Mouse (Mus musculus) thymus, postnatal 25 days (tissue): Measurements from ENCODE around the gene Fam167b.

Experiments used
- DNase-seq: peaks from one replicate; pipeline ENCODE4 v3.0.0; 2022

Fam167b gene

DNA sequence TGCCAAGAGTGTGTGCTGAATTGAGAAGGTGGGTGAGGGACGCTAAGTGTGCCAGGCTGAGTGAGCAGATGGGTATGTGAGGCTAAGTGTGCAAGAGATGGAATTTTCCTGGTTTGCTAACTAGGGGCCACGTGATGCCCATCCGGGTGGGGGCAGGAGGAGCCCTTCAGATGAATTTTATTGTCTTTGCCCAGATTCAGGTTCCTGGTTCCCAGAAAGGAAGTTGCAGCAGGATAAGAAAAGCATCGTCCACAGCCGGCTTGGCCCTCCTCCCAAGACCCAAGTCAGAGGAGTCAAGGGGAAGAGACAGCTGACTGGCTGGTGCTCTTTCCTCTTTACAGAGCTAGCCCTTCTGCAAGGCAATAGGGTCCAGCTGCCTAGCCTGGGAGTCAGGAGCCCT is at the start of gene Fam167b:
Gene Fam167b (minus strand): TSS at position 84 of the 400 bp plus-strand sequence.
- no peak for DNase-seq

- no peak for DNase-seq
Measured at GRCm38 (mm10) chr4:129626035-129626434, 47.7 kb upstream of the Fam167b start.

- no peak for DNase-seq
Measured at GRCm38 (mm10) chr4:129625496-129625895, 47.1 kb upstream of the Fam167b start.

DNA sequence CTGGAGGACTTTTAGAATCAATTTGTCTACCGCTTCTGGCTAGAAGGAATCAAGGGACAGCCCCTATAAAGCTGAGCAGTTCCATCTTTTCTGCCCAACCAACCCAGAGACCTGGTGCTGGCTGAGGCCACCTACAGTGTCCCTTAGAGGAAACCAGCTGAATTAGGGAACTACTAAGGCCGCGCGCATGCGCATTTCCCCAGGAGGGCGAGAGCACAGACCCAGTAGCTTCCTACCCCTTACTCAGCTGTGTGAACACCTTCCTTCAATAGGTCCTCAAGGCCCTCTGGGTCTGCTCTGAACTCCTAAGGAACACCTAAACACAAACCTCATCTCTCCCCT is 46.7 kb upstream of the Fam167b start:
- DNase-seq = peak; percentile 66

- peak; percentile 84 for DNase-seq
Measured at GRCm38 (mm10) chr4:129624281-129625028, 46.1 kb upstream of the Fam167b start.

DNA sequence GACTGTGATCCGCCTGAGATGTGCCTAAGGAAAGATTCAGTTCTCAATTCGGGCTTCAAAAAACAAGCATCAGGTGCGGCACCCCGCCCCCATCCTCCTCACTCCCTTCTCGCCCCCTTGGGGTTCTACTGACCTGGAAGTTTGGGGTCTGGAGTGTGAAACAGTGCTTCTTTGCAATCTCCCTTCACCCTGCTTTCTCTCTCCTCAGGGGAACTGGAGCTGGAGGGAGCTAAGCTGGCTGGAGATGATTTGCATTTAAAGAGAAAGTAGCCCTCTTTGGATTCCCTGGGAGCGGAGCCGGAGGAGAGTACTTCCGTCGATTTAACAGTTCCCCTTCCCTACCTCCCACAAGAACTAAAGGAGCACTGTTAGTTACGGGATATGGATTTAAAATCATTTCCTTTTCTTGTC is 45.3 kb upstream of the Fam167b start, which contains the start of gene Ccdc28b:
Gene Ccdc28b (minus strand): TSS at position 267 of the 411 bp plus-strand sequence.
- DNase-seq = peak; percentile 58

GRCm38 (mm10) chr4:129622803-129623535 is 44.6 kb upstream of the Fam167b start:
- no peak for DNase-seq

- DNase-seq = no peak
Measured at GRCm38 (mm10) chr4:129622120-129622802, 43.9 kb upstream of the Fam167b start.

GRCm38 (mm10) chr4:129621283-129621841 is 43.0 kb upstream of the Fam167b start:
- no peak for DNase-seq

DNA sequence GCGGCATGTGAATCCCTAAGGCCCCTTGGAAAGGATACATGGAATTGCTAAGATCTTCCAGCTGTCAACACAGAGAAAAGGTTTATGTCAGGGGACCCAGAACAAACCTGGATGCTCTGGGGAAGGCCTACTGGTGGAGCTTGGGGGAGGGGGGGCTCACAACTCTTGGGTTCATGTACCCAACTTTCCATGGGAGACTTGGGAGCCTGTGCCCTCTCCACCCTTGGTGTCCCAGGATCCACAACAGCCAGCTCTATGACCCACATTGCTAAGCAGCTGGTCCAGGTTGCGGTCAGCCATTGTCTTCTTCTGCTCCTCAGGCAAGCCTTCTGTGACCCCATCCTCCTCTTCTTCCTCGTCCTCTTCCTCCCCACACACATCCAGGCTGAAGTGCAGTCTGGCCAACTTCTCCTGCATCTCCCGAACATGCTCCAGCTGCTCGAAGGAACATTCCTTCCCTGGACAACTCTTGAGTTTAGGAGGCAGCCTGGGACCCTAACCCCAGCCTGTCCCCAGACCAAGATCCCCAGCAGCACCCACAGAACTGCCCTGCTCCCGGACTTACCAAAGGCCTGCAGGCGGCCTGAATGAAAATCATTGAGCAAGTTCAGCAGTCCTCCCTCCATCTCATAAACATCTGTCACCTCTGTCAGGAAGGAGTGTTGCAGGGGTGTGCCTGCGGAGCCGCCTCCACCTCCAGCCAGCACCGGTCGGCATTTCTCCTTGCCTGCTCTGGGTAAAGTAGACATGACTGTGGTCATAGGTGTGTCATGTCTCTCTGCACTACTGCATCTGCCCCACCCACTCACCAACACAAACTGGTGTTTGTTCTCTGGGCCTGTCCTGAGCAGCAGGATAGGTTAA is 42.3 kb upstream of the Fam167b start:
- DNase-seq = no peak

DNA sequence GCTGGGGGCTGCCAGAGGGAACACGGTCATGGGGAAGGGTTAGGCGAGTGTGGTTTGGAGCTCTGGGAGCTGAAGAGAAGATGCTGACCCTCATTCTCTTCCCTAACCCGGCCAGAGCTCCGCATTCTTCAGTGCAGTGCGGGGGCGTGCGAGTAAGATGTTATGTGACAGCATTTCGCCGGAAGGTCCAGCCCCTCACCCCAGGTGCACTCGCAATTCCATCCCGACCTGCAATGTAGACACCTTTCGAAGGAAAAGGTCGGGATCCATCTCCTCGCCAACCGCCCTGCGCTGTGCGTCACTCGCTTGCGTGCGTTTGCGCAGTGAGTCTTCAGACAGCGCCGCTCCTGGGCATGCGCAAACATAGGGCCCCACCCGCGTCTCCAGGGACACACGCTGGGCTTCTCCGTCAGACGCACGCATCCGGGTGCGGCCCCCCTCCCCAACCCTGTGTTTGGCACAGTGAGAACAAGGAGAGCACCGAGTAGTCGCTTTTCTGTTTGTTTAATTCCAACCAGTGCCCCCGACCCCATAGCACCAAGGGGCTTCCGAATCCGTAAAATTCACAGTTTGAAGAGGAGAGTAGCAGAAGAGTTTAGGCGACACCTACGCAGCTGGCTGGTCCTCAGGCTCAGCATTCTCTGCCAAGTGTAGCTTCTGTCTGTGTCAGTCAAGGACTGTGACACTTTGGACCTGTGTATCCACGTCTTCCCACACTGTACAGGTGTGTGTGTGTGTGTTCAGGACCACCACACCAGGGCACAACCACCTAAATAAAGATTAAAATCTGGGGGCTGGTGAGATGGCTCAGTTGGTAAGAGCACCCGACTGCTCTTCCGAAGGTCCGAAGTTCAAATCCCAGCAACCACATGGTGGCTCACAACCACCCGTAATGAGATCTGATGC is 40.7 kb upstream of the Fam167b start, which contains the start of gene Iqcc:
Gene Iqcc (minus strand): TSS at position 314 of the 906 bp plus-strand sequence.
- DNase-seq = peak; percentile 95

GRCm38 (mm10) chr4:129618031-129618430 is 39.7 kb upstream of the Fam167b start:
- no peak for DNase-seq

DNA sequence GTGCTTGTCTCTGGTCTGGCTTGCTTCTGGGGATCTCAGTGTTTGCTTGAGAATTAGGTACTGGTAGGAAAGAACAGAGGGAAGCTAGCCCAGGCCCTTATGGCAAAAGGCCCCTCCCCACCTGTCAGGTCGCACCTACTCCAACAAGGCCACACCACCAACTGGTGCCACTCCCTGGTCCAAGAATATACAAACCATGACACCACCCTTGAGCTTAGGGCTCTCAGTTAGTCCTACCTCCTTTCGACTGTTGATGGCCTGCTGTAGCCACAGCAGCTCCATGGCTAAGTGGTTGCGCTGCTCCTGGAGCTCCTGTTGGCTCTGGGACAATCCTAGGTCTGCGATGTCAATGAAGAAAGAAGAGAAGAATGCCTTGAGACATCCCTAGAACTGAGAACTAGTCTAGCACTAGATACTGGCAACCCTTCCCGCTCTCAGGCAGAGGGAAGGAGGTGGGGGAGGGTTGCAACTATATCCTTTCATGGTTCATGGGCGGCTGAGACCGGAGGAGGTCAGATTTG is 38.8 kb upstream of the Fam167b start:
- DNase-seq = no peak

- no peak for DNase-seq
Measured at GRCm38 (mm10) chr4:129616631-129617030, 38.3 kb upstream of the Fam167b start.

DNA sequence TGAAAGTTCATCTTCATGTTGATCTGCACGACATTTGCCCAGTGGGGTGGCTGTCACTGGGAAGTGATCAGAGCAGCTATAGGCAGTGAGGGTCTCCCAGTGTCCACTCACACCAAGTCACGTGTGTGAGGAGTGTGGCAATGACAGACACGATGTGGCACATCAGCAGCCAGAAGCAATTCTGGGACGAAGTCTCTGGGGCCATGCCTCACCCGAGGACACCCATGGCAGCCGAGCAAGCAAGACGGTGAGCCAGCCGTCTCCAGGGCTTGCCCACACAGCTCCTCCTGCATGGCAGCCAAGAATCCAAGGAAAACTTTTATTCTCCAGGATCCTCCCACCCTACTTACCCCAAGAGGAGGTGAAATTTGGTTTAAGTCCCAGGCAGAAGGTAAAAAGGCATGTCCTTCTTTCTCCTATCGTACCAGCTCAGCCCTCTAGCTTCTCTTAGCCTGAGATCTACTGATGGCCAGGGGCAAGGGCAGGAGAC is 37.5 kb upstream of the Fam167b start:
- DNase-seq = no peak

DNA sequence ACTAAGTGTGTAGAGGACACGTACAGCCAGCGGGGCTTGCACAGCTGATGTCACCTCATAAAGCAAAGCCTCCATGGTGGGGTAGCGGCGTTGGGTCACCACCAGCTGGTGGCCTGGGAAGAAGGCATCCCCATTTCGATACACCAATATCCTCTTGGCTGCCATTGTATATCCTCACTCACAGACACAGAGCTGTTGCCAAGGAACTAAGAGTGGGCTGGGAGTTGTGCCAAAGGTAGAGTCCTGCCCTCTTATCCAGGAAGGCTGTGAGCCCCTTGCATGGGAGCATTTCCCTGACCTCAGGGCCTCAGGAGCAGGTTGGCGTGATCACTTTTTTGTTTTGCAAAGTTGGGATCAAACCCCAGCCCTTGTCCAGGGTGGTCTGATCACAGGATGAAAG is 35.7 kb upstream of the Fam167b start, which contains the start of gene Dcdc2b:
Gene Dcdc2b (minus strand): TSS at position 165 of the 400 bp plus-strand sequence.
- no peak for DNase-seq

GRCm38 (mm10) chr4:129610472-129610871 is 32.1 kb upstream of the Fam167b start:
- no peak for DNase-seq

- peak; percentile 84 for DNase-seq
Measured at GRCm38 (mm10) chr4:129610026-129610425, 31.7 kb upstream of the Fam167b start.

GRCm38 (mm10) chr4:129609139-129609631 is 30.8 kb upstream of the Fam167b start:
- DNase-seq = peak; percentile 53

GRCm38 (mm10) chr4:129608426-129609025 is 30.2 kb upstream of the Fam167b start:
- peak; percentile 87 for DNase-seq
